Mouse (Mus musculus): Measurements from ENCODE around the gene Fndc10. TPM values are rescaled to one million over a fixed set of nuclear protein-coding genes. Genes with fewer than 3 reads are reported as not detected.
"Not testable (repeated sequence)": the region's sequence is repeated elsewhere in the genome, so short reads cannot be mapped to it uniquely, and the experiment has no call there.

The Fndc10 gene
- polyA plus RNA-seq, 1 experiment from 2014 or later: 1.1 TPM

- H3K36me3 ChIP-seq (ENCODE audit: control insufficient read depth, insufficient read depth): peaks cover 9% of the 10 kb centered on the region
- H3K9me3 ChIP-seq (replicated peaks; ENCODE audit: control insufficient read depth, low read length): no peaks in the 10 kb centered on the region
- H3K27ac ChIP-seq (ENCODE audit: low read length): no peak overlapping the region
- peaks cover 11% of the 10 kb centered on the region for H3K4me1 ChIP-seq (ENCODE audit: control insufficient read depth, insufficient read depth, low read length)
- H3K4me2 ChIP-seq (ENCODE audit: low read depth, low read length): no peak overlapping the region
- WGBS: 59% methylated on average over 8 of the region's 8 CpGs
- no peak overlapping the region for H3K9ac ChIP-seq (ENCODE audit: low read length)
- ATAC-seq (replicated peaks; ENCODE audit: extremely low read depth, insufficient read depth, low FRiP score): no peak
- no peaks in the 10 kb centered on the region for H3K27me3 ChIP-seq (ENCODE audit: control insufficient read depth, insufficient read depth, low read length)
- no peak overlapping the region for H3K4me3 ChIP-seq (ENCODE audit: low read length)
Measured at GRCm38 (mm10) chr4:155738262-155738661, 44.1 kb downstream of the Fndc10 start.

GRCm38 (mm10) chr4:155739152-155739551, 45.0 kb downstream of the Fndc10 start:
- no peaks in the 10 kb centered on the region for H3K27me3 ChIP-seq (ENCODE audit: control insufficient read depth, insufficient read depth, low read length)
- no peak for ATAC-seq (replicated peaks; ENCODE audit: extremely low read depth, insufficient read depth, low FRiP score)
- no peak overlapping the region for H3K9ac ChIP-seq (ENCODE audit: low read length)
- H3K27ac ChIP-seq (ENCODE audit: low read length): no peak overlapping the region
- no peak overlapping the region for H3K4me3 ChIP-seq (ENCODE audit: low read length)
- H3K36me3 ChIP-seq (ENCODE audit: control insufficient read depth, insufficient read depth): peaks cover 13% of the 10 kb centered on the region
- H3K4me1 ChIP-seq (ENCODE audit: control insufficient read depth, insufficient read depth, low read length): peaks cover 9% of the 10 kb centered on the region
- H3K9me3 ChIP-seq (replicated peaks; ENCODE audit: control insufficient read depth, low read length): no peaks in the 10 kb centered on the region
- no peak overlapping the region for H3K4me2 ChIP-seq (ENCODE audit: low read depth, low read length)
- WGBS: 81% methylated on average over 6 of the region's 6 CpGs

GRCm38 (mm10) chr4:155739741-155740636, 45.8 kb downstream of the Fndc10 start:
- peaks cover 9% of the 10 kb centered on the region for H3K4me1 ChIP-seq (ENCODE audit: control insufficient read depth, insufficient read depth, low read length)
- H3K4me2 ChIP-seq (ENCODE audit: low read depth, low read length): no peak overlapping the region
- H3K36me3 ChIP-seq (ENCODE audit: control insufficient read depth, insufficient read depth): peaks cover 20% of the 10 kb centered on the region
- H3K27me3 ChIP-seq (ENCODE audit: control insufficient read depth, insufficient read depth, low read length): no peaks in the 10 kb centered on the region
- no peaks in the 10 kb centered on the region for H3K9me3 ChIP-seq (replicated peaks; ENCODE audit: control insufficient read depth, low read length)
- no peak overlapping the region for H3K9ac ChIP-seq (ENCODE audit: low read length)
- H3K27ac ChIP-seq (ENCODE audit: low read length): no peak overlapping the region
- no peak overlapping the region for H3K4me3 ChIP-seq (ENCODE audit: low read length)
- ATAC-seq (replicated peaks; ENCODE audit: extremely low read depth, insufficient read depth, low FRiP score): peak; percentile 38
- WGBS: 68% methylated on average over 37 of the region's 37 CpGs

- not testable (repeated sequence) for H3K4me3 ChIP-seq (ENCODE audit: low read length); H3K27ac ChIP-seq (ENCODE audit: low read length); H3K9me3 ChIP-seq (replicated peaks; ENCODE audit: control insufficient read depth, low read length); H3K4me1 ChIP-seq (ENCODE audit: control insufficient read depth, insufficient read depth, low read length); H3K4me2 ChIP-seq (ENCODE audit: low read depth, low read length); H3K27me3 ChIP-seq (ENCODE audit: control insufficient read depth, insufficient read depth, low read length); ATAC-seq (replicated peaks; ENCODE audit: extremely low read depth, insufficient read depth, low FRiP score); H3K9ac ChIP-seq (ENCODE audit: low read length)
- 79% methylated on average over 10 of the region's 10 CpGs for WGBS
- peaks cover 26% of the 10 kb centered on the region for H3K36me3 ChIP-seq (ENCODE audit: control insufficient read depth, insufficient read depth)
Measured at GRCm38 (mm10) chr4:155740681-155741080, 46.5 kb downstream of the Fndc10 start.

DNA sequence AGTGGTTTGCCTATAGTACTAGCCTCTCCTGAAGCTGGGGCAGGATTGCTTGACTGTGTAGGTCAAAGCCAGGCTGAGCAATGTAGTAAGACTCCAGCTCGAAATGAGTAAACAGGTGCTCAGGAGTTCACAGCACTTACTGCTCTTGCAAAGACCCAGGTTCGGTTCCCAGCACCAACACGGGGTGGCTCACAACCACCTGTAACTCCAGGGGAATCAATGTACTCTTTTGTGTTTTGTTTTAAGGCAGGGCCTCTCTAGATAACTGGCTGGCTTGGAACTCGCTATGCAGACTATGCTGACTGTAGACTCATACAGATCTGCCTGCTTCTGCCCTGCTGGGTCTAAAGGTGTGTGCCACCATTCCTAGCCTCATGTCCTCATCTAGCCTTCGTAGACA, 48.5 kb downstream of the Fndc10 start:
- Histone ChIP-seq H3K9ac (ENCODE audit: low read length) (no peak overlapping the region), H3K4me2 (ENCODE audit: low read depth, low read length) (no peak overlapping the region), H3K27me3 (ENCODE audit: control insufficient read depth, insufficient read depth, low read length) (no peaks in the 10 kb centered on the region), H3K9me3 (replicated peaks; ENCODE audit: control insufficient read depth, low read length) (no peaks in the 10 kb centered on the region), H3K36me3 (ENCODE audit: control insufficient read depth, insufficient read depth) (peaks cover 43% of the 10 kb centered on the region), H3K4me3 (ENCODE audit: low read length) (no peak overlapping the region), H3K27ac (ENCODE audit: low read length) (no peak overlapping the region), H3K4me1 (ENCODE audit: control insufficient read depth, insufficient read depth, low read length) (peaks cover 3% of the 10 kb centered on the region; the same call in 1 of the 2 replicates)
- WGBS: 91% methylated on average over 5 of the region's 5 CpGs
- ATAC-seq (replicated peaks; ENCODE audit: extremely low read depth, insufficient read depth, low FRiP score): no peak

DNA sequence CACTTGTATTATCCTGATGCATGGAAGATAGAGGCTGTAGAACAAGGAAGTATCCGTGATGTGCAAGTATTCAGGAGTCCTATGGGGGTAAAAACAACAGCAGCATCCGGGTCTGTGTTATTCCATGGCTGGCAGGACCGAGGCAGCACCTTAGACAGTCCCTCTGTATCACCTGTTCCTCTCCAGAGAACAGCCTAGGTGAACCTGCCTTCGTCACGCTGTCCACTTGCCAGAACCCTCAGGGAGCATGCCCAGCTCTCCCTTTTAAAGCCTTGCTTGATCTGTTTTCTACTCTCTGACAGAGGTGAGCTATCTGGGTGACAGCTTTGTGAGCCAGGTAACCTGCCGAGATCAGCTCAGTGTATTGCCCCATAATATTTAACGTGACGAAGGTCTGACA, 50.3 kb downstream of the Fndc10 start:
- no peak for ATAC-seq (replicated peaks; ENCODE audit: extremely low read depth, insufficient read depth, low FRiP score)
- WGBS: 88% methylated on average over 8 of the region's 8 CpGs
- Histone ChIP-seq H3K4me3 (ENCODE audit: low read length) (no peak overlapping the region), H3K9ac (ENCODE audit: low read length) (no peak overlapping the region), H3K9me3 (replicated peaks; ENCODE audit: control insufficient read depth, low read length) (no peaks in the 10 kb centered on the region), H3K27me3 (ENCODE audit: control insufficient read depth, insufficient read depth, low read length) (no peaks in the 10 kb centered on the region), H3K4me2 (ENCODE audit: low read depth, low read length) (no peak overlapping the region), H3K36me3 (ENCODE audit: control insufficient read depth, insufficient read depth) (peaks cover 58% of the 10 kb centered on the region), H3K27ac (ENCODE audit: low read length) (no peak overlapping the region), H3K4me1 (ENCODE audit: control insufficient read depth, insufficient read depth, low read length) (no peaks in the 10 kb centered on the region; the same call in 1 of the 2 replicates)

DNA sequence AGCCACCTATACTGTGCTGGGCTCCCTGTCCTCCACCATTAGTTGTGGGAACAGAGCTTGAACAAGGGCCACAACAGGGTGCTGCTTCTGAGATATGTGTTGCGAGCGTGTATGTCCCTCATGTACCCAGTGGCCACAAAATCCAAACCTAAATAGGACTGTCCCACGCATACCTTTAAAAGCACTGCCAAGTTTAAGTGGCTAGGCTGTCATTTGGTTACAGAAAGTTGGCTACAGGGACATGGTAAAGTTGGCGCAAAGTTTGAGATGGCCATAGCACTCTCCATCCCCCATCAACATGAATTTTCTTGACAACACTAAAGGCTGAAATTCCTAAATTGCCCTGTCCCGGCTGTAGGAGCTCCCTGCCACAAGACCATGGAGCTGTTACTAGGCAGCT, 51.0 kb downstream of the Fndc10 start:
- WGBS: 91% methylated on average over 5 of the region's 5 CpGs
- ATAC-seq (replicated peaks; ENCODE audit: extremely low read depth, insufficient read depth, low FRiP score): no peak
- Histone ChIP-seq H3K9ac (ENCODE audit: low read length) (no peak overlapping the region), H3K4me3 (ENCODE audit: low read length) (no peak overlapping the region), H3K4me2 (ENCODE audit: low read depth, low read length) (no peak overlapping the region), H3K27me3 (ENCODE audit: control insufficient read depth, insufficient read depth, low read length) (no peaks in the 10 kb centered on the region), H3K4me1 (ENCODE audit: control insufficient read depth, insufficient read depth, low read length) (no peaks in the 10 kb centered on the region), H3K27ac (ENCODE audit: low read length) (no peak overlapping the region), H3K36me3 (ENCODE audit: control insufficient read depth, insufficient read depth) (peaks cover 61% of the 10 kb centered on the region), H3K9me3 (replicated peaks; ENCODE audit: control insufficient read depth, low read length) (no peaks in the 10 kb centered on the region)

Other genes with a start within 250 kb of the Fndc10 start
- not detected in 2 replicates for gene Tmem52, start 225.2 kb upstream of the Fndc10 start, polyA plus RNA-seq (2015; fragmentation: Nextera tagmentation; extraction: Ambion mirVana)
- 316 and 336 TPM in 2 replicates for gene Gnb1, start 203.0 kb upstream of the Fndc10 start, polyA plus RNA-seq (2015; fragmentation: Nextera tagmentation; extraction: Ambion mirVana)
- gene Nadk, start 132.0 kb upstream of the Fndc10 start, polyA plus RNA-seq (2015; fragmentation: Nextera tagmentation; extraction: Ambion mirVana): 52.4 and 52.8 TPM in 2 replicates
- 5.7 and 5.8 TPM in 2 replicates for gene Slc35e2, start 92.9 kb upstream of the Fndc10 start, polyA plus RNA-seq (2015; fragmentation: Nextera tagmentation; extraction: Ambion mirVana)
- 38.3 and 44.8 TPM in 2 replicates for gene Cdk11b, start 69.5 kb upstream of the Fndc10 start, polyA plus RNA-seq (2015; fragmentation: Nextera tagmentation; extraction: Ambion mirVana)
- not detected in 2 replicates for gene Gm10563, start 48.9 kb upstream of the Fndc10 start, polyA plus RNA-seq (2015; fragmentation: Nextera tagmentation; extraction: Ambion mirVana)
- 56.6 and 63.4 TPM in 2 replicates for gene Mmp23, start 41.0 kb upstream of the Fndc10 start, polyA plus RNA-seq (2015; fragmentation: Nextera tagmentation; extraction: Ambion mirVana)
- gene Mib2, start 25.1 kb upstream of the Fndc10 start, polyA plus RNA-seq (2015; fragmentation: Nextera tagmentation; extraction: Ambion mirVana): 18.2 and 19.6 TPM in 2 replicates
- 106 and 111 TPM in 2 replicates for gene Ssu72, start 10.5 kb downstream of the Fndc10 start, polyA plus RNA-seq (2015; fragmentation: Nextera tagmentation; extraction: Ambion mirVana)
- gene Tmem240, start 40.5 kb downstream of the Fndc10 start, polyA plus RNA-seq (2015; fragmentation: Nextera tagmentation; extraction: Ambion mirVana): 0.54 and 0.59 TPM in 2 replicates
- 123 TPM in 2 replicates for gene Atad3a, start 66.8 kb downstream of the Fndc10 start, polyA plus RNA-seq (2015; fragmentation: Nextera tagmentation; extraction: Ambion mirVana)
- gene Vwa1, start 80.4 kb downstream of the Fndc10 start, polyA plus RNA-seq (2015; fragmentation: Nextera tagmentation; extraction: Ambion mirVana): 8.3 and 8.7 TPM in 2 replicates
- 1.4 and 1.8 TPM in 2 replicates for gene Tmem88b, start 91.5 kb downstream of the Fndc10 start, polyA plus RNA-seq (2015; fragmentation: Nextera tagmentation; extraction: Ambion mirVana)
- gene Ankrd65, start 96.1 kb downstream of the Fndc10 start, polyA plus RNA-seq (2015; fragmentation: Nextera tagmentation; extraction: Ambion mirVana): 0.30 TPM in 1 of 2 replicates, not detected in the other
- gene Mrpl20, start 108.5 kb downstream of the Fndc10 start, polyA plus RNA-seq (2015; fragmentation: Nextera tagmentation; extraction: Ambion mirVana): 133 and 138 TPM in 2 replicates
- 126 and 129 TPM in 2 replicates for gene Ccnl2, start 118.1 kb downstream of the Fndc10 start, polyA plus RNA-seq (2015; fragmentation: Nextera tagmentation; extraction: Ambion mirVana)
- 124 and 132 TPM in 2 replicates for gene Aurkaip1, start 136.9 kb downstream of the Fndc10 start, polyA plus RNA-seq (2015; fragmentation: Nextera tagmentation; extraction: Ambion mirVana)
- gene Mxra8, start 145.3 kb downstream of the Fndc10 start, polyA plus RNA-seq (2015; fragmentation: Nextera tagmentation; extraction: Ambion mirVana): 77.8 and 86.8 TPM in 2 replicates
- 3.5 TPM in 2 replicates for gene Dvl1, start 153.1 kb downstream of the Fndc10 start, polyA plus RNA-seq (2015; fragmentation: Nextera tagmentation; extraction: Ambion mirVana)
- 0.18 and 0.26 TPM in 2 replicates for gene Tas1r3, start 169.0 kb downstream of the Fndc10 start, polyA plus RNA-seq (2015; fragmentation: Nextera tagmentation; extraction: Ambion mirVana)
- gene Cptp, start 175.1 kb downstream of the Fndc10 start, polyA plus RNA-seq (2015; fragmentation: Nextera tagmentation; extraction: Ambion mirVana): 9.3 and 9.5 TPM in 2 replicates
- 40.5 and 41.8 TPM in 2 replicates for gene Ints11, start 175.2 kb downstream of the Fndc10 start, polyA plus RNA-seq (2015; fragmentation: Nextera tagmentation; extraction: Ambion mirVana)
- gene Pusl1, start 197.4 kb downstream of the Fndc10 start, polyA plus RNA-seq (2015; fragmentation: Nextera tagmentation; extraction: Ambion mirVana): 32.5 and 34.3 TPM in 2 replicates
- 10.1 and 11.6 TPM in 2 replicates for gene Acap3, start 197.5 kb downstream of the Fndc10 start, polyA plus RNA-seq (2015; fragmentation: Nextera tagmentation; extraction: Ambion mirVana)
- 74.9 and 80.1 TPM in 2 replicates for gene Ube2j2, start 249.5 kb downstream of the Fndc10 start, polyA plus RNA-seq (2015; fragmentation: Nextera tagmentation; extraction: Ambion mirVana)